Mouse (Mus musculus): ENCODE results near the gene Inpp5a.
A peak's percentile ranks its signal among the peaks of the same experiment; 100 is the strongest.

The Inpp5a gene

DNA sequence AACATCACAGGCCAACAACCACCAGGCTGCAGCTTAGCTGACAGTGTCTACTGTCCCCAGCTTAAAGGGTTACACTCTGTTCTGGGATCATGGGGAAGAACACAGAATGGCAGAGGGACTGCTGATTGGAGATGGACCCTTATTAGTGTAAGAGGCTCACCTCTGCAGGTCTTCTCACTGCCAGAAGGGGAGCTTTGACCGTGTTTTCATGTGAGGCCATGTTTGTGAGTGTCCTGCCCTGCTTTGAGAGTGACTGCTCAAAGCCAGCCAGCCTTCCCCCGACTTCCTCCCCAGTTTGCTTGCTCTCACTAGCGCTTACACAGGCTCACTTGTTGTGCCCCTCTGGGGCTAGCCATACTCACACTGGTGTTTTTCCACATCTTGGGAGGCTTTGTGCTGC, 58.5 kb downstream of the Inpp5a start:
- no peak for DNase-seq

DNA sequence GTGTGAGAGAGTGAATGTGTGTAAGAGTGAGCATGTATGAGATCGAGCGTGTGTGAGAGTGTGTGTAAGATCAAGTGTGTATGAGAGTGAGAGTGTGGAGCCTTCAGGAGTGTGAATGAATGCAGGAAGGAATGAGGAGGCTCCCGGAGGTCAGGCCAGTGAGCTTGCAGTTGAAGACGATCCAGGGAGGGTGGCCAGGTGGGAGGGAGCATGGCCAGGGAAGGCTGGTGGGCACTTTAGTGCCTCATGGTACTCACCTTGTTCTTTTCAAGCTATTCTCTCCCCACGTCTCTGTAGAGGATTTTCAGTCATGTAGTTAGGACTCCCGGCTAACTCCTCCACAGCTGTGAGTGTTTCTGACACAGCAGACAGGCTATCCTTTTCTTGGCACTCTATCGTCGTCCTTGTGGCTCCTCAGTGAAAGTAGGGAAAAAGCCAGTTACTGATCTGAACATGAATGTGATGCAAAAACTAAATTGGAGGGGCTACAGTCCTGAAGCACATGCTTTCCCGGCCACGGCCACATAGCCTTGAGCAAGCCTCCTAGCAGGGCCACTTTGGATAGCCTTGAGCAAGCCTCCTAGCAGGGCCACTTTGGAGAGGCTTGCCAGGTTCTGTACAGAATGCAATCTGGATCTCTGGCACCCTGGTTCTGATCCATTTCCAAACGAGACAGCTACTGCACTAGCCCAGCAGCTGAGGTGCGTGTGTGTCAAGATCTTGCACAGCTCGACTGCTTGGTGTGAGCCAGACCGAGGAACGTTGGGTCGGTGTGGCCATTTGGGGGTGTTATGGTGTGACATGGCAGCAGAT, 61.5 kb downstream of the Inpp5a start:
- no peak for DNase-seq

DNA sequence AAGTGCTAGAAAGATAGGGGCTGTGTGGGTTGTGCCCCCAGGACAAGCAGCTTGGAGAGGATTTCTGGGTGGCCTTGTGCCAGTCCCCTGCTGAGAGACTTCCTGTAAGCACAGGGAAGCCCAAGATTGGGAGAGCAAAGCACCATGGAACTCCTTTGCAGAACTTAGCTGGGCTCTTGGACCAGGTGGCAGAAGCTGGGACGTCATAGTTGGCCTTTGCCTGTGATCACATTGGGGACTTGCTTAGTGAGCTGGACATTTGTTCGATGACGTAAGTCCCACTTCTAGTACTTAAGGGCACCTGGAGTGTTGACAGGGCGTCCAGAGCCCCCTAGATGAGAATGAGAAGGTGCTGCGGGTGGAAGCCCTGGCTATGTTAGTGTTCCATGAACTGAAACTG, 62.8 kb downstream of the Inpp5a start:
- DNase-seq: peak; percentile 40 to 56

DNA sequence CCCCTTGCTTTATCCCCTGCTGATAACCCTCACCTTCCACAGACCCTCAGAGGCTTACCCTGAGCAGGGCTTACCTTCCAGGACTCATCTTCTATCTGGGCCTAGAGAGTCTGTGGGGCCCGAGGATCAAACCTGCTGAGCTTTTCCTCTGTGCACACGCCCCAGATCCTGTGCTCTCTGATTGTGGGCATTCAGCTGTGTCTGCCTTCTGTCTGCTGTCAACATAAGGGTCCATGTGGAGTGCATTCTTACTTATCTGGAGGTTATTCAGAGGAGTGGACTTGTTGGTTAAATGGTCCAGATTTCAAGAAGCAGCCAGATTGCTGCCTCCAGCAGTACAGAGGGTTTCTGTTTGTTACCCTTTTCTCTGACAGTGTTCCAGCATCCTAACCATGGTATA, 63.3 kb downstream of the Inpp5a start:
- DNase-seq: no peak

DNA sequence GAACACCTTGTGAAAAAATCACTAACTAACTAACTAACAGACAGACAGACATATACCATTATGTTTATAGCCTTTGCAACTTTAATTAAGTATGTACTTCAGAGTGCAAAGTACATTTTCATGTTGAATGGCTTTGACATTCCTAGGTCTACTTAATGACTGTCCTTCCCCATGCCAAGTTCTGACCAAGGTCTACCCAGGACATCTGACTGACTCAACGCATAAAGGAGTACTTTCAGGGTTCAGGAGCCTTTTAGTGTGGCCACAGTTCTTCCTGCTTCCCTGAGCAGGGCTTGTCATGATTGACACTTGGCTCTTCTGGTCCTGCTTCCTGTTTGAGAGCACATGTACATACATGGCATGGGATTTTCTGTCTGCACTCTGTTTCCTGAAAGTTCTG, 64.3 kb downstream of the Inpp5a start:
- DNase-seq: no peak

DNA sequence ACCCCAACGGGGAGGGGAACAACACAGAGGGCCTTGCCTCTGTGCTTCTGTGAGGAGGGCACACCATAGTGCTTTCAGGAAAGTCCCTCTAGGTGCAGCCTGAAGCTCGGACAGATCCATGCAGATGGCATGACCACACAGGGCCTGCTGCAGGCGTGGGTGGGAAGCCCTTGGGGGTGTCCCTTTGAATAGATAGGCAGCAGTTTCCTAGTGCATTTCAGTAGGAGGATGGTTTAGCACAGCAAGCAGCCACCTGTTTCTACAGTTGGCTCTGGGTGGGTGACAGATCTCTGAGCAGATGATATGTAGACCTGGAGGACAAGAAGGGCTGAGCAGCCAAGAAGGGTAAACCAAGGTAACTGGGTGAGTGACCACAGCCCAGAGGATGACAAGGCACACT, 65.4 kb downstream of the Inpp5a start:
- DNase-seq: no peak

DNA sequence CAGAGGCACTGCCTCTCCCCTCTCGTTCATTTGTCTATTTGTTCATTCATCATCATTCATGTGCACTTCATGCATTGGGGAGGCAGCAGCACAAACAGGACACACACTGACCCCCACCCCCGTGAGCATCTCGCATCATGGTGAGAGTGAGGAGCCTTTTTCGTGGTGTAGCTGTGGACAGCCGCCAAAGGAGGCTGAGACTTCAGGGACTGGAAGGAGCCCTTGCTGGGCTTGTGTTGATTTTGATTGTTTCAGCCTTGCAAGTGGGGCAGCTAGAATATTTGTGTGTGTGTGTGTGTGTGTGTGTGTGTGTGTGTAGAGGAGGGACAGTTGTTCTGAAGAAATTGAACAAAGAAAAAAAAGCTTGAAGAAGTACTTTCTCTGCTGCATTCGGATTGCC, 67.8 kb downstream of the Inpp5a start:
- no peak for DNase-seq

DNA sequence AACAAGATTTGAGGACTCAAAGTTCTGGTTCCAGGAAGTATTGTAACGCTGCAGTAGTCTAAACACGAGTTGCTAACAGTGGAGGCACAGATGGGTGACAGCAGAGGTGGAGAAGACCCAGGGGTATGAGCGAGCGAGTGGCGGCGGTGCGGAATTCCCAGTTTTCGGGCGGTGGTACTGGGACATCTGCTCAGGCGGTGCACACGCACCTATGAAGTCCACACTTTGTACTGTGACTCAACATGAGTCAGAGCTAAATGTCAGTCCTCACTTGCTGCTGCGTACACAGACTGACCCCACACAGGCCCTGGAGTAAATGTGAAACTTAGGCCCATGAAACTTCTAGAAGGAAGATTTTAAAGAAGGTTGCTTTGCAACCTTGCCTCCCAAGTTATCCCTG, 72.4 kb downstream of the Inpp5a start:
- DNase-seq: no peak

DNA sequence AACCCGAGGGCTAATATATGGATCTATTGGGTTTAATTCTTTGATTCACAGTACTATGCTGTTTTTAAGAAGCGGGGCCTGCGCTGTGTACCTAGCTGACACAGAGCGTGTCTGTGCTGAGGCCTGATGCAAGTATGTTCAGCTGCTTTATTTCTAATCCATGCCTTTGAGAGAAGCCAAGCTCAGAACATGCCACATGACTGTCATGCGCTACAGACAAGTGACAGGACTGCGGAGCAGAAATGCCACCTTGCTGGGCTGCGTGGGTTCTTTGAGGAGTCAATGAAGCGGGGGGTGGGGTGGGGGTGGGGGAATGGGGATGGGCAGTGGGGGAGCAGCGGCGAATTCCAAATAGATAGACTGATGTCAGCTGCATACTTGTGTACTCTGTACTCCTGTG, 73.2 kb downstream of the Inpp5a start:
- no peak for DNase-seq

DNA sequence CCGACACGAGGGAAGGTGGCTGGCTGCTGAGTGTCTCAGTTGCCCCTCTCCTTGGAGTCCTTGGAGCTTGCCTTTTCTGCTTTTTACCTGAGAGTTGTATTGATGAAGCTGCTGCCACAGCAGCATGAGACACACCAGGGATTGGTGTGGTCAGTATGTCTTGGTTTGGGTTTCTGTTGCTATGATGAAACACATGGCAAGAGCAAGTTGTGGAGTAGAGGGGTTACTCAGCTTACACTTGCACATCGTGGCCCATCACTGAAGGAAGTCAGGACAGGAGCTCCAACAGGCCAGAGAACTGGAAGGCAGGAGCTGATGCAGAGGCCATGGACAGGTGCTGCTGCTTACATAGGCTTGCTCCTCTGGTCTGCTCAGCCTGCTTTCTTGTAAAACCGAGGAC, 76.6 kb downstream of the Inpp5a start:
- no peak for DNase-seq

DNA sequence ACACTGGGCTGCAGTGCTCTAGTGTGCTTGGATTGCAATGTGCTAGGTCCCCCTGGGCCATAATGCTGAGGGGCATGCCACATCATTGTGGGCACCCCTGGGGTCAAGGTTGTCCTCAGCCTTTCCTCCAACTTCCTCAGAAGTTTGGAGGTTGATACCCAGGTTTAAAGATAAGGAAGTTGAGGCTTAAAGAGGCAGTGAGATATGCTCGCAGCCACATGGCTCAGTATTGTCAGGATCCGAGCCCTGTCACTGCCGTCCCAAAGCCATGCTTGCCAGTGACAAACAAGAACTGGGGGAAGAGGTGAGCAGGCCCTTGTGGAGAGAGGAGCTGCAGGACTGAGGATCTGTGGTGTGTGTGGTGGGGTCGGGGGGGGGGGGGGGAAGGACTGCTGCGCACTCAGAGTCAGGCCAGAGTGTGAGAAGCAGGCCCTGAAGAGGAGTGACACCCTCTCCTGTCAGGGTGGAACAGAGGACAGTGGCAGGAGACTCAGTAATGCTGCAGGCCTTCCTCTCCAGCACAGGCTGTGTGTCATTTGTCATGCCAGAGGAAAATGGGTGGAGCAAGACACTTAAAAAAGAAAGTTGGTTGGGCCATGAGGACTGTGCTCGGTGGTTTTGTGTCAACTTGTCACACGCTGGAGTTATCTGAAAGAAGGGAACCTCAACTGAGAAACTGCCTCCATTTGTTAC, 77.7 kb downstream of the Inpp5a start:
- peak in 1 of 2 experiments; percentile 11 for DNase-seq

DNA sequence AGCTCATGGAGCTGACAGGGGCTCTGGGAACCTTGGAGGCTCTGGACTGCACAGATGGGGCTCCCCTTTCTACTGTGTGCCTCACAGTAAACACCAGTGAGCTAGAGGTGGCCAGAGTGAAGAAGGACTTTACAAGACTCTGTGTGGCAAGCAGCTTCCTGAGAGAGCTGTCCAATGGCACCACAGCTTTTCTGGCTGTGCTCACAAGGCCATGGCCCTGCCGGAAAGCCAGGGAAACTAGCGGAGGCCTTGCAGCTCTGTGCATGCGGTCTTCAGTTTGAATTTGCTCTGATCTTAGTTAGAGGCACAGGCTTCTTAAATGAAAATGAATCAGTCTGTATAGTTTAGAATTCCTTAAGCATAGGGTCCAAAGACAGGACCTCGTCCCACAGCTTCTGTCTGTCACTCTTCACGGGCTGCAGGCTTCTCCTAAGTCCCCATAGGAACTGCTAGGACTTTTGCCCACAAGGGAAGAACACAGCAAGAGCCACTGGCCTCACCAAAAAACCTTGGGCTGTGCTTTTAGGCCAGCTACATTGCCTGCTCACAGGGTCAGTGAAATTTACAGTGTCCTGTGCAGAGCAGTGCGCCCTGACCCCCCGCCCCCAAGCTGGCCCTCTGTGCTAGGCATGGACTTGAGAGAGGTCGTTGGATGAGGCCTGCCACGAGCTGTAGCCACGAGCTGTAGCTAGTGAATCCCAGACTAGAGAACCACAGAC, 78.4 kb downstream of the Inpp5a start:
- DNase-seq: no peak

DNA sequence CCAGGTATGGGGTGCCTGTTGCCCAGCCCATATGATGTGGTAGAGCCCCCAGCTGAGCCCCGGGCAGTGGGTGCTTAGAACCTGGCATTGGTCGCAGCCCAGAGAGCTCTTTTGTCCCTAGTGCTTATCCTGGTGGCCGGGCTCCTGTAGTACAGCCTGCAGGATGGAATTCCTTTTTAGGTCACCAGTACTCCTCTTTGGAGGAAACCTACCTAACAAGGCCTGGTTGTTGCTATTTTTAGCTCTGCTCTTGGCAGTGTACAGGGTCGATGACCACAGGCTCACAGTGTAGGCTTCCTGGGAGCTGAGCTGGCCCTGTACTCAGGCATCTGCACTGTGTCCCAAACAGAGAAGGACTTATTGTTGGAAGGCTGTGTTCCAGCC, 79.0 kb downstream of the Inpp5a start:
- peak; percentile 43 to 60 for DNase-seq

DNA sequence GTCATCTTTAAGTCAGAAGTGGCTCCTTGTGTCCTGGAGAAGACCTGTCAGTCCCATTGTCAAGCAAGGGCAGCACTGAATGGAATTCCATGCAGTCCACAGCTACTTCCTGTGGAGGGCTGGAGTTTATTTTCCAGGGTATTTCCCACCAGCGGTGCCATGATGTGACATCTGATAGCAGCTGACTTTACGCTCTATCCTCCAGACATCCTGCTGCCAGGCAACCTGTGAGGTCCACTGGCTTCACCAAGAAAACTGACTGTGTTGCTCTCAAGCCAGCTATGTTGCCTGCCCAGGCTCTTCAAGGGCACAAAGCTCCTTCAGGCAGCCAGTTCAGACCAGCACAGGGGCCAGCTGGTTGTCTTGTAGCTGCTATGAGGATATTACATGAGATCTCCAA, 79.5 kb downstream of the Inpp5a start:
- DNase-seq: peak in 1 of 2 experiments; percentile 12

DNA sequence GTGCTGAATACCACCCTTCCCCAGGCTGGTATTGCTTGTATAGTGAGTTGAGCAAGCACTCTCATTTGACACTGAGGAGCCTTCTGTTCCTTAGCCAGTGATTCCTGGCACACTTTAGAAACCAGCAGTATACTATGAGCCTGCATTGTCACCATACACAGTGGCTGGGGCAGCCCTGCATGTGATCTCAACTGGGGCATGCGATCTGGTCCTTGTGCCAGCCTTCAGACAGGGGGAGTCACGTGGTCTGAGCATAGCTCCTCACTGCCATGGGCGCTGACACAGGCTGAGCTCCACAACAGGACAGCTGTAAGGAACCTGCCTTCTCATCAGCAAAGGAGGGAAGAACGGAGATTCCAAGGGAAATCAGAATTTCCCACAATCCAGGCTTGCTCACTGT, 80.5 kb downstream of the Inpp5a start:
- DNase-seq: no peak

DNA sequence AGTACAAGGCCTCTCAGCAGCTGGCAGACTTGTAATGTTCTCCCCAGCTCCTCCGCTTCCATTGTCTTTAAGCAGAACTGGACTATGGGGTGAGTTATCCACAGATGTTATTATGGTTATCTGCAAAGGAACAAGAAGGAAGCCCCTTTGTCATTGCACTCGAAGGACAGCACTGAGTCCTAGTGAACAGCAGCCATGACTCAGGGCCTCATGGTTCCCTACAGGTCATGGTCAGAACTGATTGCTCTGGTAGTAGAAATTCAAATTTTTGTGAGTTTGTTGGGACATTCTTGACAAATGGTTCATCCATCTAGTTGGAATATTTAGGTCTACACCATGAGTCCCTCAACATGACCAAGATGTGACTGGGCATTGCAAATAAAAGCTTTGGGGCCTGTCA, 81.6 kb downstream of the Inpp5a start:
- no peak for DNase-seq

DNA sequence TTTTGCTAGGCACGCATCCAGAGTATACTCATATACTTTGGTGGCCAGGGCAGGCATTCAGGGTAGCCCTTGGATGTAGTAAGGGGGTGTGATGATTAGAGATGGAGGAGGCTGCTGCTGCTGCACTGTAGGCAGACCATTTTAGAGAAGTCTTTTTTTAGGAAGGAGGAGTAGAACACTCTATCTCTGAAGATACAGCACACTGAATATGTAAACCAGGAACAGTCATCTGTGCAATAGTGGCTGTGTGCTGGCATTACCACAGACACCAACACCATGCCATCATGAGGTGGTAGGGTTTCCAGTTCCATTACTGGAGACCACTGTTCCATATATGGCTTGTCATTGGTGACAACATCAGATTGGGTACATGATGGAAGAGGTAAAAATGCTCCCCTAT, 83.1 kb downstream of the Inpp5a start:
- DNase-seq: no peak

DNA sequence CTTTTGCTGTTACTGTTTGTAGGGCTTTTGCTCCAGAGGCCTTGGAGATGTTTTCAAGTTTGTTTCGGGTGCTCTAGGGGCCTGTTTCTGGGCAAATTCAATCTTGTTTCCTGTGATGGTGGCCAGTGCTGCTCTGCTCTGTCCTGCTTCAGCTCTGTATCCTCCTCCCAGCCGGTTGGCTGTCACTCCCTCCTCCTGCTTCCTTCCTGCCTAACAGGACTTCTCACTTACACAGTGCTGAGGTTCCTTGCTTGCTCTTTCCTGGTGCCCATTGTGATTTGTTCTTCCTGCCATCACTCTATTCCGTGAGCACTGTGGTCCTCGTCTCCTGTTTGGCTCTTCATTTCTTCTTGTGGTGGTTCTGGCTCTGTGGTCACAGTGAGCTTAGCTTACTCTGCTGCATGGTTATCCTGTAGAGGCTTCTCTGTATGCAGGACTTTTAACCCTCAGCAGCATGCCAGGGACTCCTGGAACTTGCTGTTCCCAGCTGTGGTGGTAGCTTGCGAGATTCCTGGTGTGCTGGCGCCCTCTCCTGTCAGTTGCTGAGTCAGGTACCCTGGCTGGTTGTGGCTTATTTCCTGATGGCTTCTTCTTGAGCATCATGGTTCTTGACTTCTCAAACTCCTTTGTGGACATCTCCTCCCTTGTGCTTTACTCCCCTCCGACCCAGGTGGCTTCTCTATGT, 84.1 kb downstream of the Inpp5a start:
- peak; percentile 81 to 85 for DNase-seq

DNA sequence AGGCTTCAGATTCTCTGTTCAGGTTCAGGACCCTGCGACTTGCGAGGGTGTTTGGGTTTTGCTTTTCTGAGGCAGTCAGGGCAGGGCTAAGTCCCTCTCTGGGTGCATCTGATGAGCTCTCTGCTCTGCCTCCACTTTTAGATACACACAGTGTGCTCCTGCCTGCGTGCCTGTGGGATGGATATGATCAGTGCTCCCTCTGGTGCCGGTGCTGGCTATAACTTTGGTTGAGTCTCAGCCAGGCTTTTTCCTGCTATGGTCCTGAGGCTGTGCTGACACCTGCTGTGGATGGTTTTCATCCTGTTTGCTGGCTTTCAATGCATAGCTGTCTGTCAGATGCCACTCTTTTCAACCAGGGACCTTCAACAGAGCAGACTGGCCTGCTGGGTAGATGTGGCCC, 87.0 kb downstream of the Inpp5a start:
- peak in 1 of 2 experiments; percentile 15 for DNase-seq

DNA sequence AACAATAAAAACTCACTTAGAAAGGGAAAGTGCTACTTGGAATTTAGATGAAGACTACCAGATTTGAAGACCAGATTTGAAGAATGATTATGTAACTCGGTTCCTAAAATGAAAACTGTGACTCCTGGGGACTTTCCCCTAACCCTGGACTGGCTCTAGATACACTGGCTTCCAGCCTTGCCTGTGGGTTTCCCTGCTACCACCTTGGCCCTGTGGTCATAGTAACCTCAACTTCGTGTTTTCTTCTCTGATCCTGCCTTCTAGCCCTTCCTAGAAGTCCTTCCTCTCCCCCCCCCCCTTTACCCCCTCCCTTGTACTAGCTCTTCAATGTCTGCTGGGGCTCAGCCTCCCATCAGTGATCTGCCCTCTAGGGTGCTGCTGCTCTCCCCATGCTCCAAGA, 87.8 kb downstream of the Inpp5a start:
- DNase-seq: no peak

DNA sequence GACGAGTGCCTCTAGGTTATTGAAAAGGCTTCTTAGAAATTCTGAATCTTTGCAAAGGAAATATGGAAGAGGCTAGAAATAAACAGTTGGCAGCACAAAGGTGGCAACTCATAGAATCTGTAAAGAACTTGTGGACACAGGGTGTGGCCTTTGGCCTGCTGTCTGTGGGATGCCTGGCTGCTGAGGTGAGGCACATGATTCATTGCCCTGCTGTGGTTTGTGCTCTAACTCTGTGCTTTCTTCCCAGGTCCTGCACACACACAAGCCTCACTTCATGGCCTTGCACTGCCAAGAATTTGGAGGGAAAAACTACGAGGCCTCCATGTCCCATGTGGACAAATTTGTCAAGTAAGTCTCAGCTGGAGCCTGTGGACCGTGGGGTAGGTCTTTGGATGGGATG, 88.8 kb downstream of the Inpp5a start:
- no peak for DNase-seq

DNA sequence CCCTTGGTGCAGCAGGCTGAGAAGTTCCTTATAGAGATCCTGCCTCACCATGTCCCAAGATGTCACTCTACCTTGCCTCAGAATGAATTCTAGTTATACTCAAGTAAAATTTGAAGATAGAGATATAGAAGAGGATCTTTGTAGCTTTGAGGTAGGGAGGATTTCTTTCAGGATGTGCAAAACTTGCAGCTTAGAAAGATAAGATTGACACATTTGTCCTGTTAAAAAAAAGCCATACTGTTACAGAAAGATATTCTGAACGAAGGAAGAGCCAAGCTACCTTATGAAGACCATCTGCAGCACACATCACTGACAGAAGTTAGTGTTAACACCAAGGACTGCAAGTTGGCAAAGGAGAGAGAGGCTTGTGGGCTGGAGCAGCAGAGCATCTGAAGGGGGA, 90.2 kb downstream of the Inpp5a start:
- no peak for DNase-seq

DNA sequence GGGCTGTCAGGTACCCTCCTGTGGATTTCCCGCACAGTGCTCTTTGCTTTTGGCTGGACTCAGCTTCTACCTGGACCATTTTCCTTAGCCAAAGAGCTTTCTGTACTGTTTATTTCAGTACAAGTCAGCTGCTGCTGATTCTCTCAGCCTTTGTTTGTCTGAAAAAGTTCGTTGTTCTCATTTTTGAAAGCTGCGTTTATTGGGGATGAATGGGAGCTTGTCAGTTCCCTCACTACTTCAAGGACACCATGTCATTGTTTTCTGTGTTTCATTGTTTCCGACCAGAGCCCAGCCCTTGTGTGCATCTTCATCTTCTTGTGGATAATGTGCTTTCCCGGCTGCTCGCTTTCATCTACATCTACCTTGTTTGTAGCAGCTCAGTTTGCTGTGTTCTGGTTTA, 90.7 kb downstream of the Inpp5a start:
- DNase-seq: no peak
